Mouse (Mus musculus) limb, embryonic 12.5 days (tissue): Measurements from ENCODE around the gene Upf2. TPM values are rescaled to one million over a fixed set of nuclear protein-coding genes. Genes with fewer than 3 reads are reported as not detected.

Experiments
- ATAC-seq: fragments of 200-750 bp; cut with Nextera tagmentation; 2 replicates; pipeline ENCODE4 v1.8.0; 2017; ENCODE audit warnings: low read depth, moderate TSS enrichment; ENCODE audit not compliant: insufficient number of reproducible peaks, insufficient read depth, low FRiP score, low TSS enrichment
- H3K27ac ChIP-seq: fragments of 300-500 bp; sonication (generic); 2 replicates; pipeline ENCODE4 v1.5.1; 2016; ENCODE audit warnings: mild to moderate bottlenecking, moderate library complexity
- H3K27me3 ChIP-seq: fragments of 300-500 bp; sonication (generic); 2 replicates; pipeline ENCODE4 v1.6.1; 2016; ENCODE audit warnings: mild to moderate bottlenecking, moderate library complexity
- H3K36me3 ChIP-seq: fragments of 300-500 bp; sonication (generic); 2 replicates; pipeline ENCODE4 v1.6.1; 2016; ENCODE audit warnings: mild to moderate bottlenecking, moderate library complexity
- H3K4me1 ChIP-seq: fragments of 300-500 bp; sonication (generic); replicated peaks from 2 replicates; pipeline ENCODE4 v1.6.1; 2016
- H3K4me2 ChIP-seq: fragments of 300-500 bp; sonication (generic); 2 replicates; pipeline ENCODE4 v1.6.1; 2016; ENCODE audit warnings: mild to moderate bottlenecking, moderate library complexity
- H3K4me3 ChIP-seq: fragments of 300-500 bp; sonication (generic); replicated peaks from 2 replicates; pipeline ENCODE4 v1.5.1; 2016; ENCODE audit warnings: mild to moderate bottlenecking
- H3K9ac ChIP-seq: fragments of 300-500 bp; sonication (generic); replicated peaks from 2 replicates; pipeline ENCODE4 v1.6.1; 2016; ENCODE audit warnings: mild to moderate bottlenecking, moderate library complexity
- H3K9me3 ChIP-seq: fragments of 300-500 bp; sonication (generic); 2 replicates; pipeline ENCODE4 v1.6.1; 2016; ENCODE audit warnings: mild to moderate bottlenecking, moderate library complexity
- WGBS: fragments of 180-500 bp; shearing (Covaris S2); methylation state at CpG from one replicate; pipeline ENCODE4 v1.1.7; 2016; 5-methylcytosine and 5-hydroxymethylcytosine counted together
- polyA plus RNA-seq: library from polyadenylated mRNA; unstranded; fragments of >200 nt; fragmentation: Nextera tagmentation; extraction: Ambion mirVana; gene quantifications from 2 replicates; pipeline ENCODE4 v1.2.1, GENCODE M21; 2016

Gene Upf2
- polyA plus RNA-seq, 1 experiment from 2014 or later: 14.5 TPM

DNA sequence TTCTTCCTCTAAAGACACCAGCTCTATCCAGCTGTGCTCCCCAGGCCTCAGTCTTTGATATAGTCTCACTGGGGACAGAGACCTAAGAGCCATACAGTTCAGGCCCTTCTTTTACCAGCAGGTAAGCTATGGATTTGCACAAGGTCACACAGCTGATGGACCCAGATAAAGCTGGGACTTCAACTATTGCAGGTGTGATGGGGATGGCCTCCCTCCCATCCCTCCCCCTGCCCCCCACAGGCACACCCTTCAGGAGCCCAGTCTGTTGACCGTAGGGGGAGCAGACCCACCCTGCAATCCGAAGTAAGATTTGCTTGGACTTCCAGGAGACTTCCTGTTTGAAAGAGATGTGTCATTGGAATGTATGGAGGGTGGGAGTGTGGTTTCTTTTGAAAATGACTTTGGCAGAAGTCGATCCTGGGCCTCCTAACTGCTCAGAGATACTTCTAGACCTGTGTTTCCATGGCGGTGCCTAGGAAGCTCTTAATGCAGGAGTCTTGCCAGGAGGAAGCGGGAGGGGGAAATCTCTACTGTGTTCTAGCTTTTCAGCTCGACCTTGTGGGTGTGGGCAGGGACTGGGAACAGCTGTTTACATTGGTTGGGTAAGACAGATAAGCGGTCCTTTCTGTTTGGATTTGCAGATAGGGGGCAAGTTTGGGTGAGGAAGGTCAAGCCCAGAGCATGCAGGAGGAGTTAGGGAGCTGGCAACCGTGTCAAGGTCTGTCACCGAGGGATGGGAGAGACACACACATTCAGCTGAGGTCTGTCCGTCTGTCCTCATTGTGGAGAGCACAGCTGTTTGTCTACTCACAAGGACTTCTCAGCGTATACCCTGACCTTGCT, 120.5 kb downstream of the Upf2 start:
- 62% methylated on average over 11 of the region's 11 CpGs for WGBS
- Histone ChIP-seq H3K4me2 (no peak overlapping the region), H3K4me1 (peaks cover 17% of the 10 kb centered on the region)

DNA sequence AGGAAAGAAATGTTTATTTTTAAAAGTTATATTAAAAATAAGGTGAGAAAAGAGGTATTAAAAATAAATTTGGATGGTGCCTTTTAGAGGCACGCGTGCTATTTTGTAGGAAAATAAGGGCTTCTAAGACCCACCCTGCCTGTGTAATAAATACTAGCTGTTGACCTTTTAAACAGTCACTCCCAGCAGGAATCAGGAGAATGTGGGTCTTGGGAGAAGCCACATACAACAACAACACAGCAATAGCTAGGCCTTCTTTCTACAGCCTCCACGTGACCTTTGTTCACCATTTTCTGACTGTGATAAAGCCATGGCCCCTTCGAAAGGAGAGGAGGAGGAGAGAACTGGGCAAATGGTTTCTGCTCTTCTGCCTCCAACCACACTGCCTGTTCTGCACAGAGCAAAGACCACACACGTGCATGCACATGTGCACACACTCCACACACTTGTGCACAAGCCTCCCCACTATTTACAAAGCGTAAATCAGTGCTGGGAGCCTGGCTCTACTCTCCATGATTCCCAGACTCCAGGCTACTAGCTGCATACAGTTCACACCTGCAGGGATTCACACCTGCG, 121.5 kb downstream of the Upf2 start:
- no peaks in the 10 kb centered on the region for H3K9me3 ChIP-seq
- ATAC-seq: no peak
- no peak overlapping the region for H3K9ac ChIP-seq
- H3K27ac ChIP-seq: no peak overlapping the region
- WGBS: 73% methylated on average over 7 of the region's 7 CpGs
- H3K36me3 ChIP-seq: no peaks in the 10 kb centered on the region
- no peak overlapping the region for H3K4me3 ChIP-seq
- peaks cover 21% of the 10 kb centered on the region for H3K4me1 ChIP-seq
- no peaks in the 10 kb centered on the region for H3K27me3 ChIP-seq
- no peak overlapping the region for H3K4me2 ChIP-seq

More for the DNA sequence above, 120.5 kb downstream of the Upf2 start:
- H3K27me3 ChIP-seq: no peaks in the 10 kb centered on the region
- ATAC-seq: no peak
- no peak overlapping the region for H3K9ac ChIP-seq
- H3K9me3 ChIP-seq: no peaks in the 10 kb centered on the region
- no peak overlapping the region for H3K27ac ChIP-seq
- H3K36me3 ChIP-seq: no peaks in the 10 kb centered on the region
- H3K4me3 ChIP-seq: no peak overlapping the region

DNA sequence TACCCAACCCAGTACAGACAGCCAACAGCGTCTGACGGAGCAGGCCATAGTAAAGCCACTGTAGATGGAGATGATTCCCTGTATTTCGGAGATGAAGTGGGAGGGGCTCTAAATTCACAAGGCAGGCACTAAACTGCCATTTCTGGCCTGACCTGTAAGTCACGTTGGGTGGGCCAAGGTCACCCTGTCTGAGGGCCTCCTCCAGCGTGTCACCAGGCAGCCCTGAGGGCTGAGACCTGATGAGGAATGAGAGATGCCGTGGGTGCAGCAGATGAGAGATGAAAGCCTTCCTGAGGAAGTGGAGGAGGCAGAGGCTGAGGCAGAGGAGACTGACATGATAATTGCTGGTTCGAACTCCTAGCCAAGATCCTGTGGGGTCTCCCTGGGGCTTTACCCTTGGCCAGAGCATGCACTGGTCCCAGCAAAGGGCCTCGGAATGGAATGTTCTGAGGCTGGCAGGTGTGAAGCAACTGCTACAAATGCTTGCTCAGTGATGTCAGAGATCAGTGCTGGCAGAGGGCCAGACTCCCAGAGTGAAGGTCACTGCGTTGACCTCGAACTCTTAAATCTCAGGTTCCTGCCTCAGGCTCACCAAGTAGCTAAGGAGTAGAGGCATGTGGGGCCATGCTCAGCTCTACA, 123.7 kb downstream of the Upf2 start:
- no peak overlapping the region for H3K4me2 ChIP-seq
- peaks cover 22% of the 10 kb centered on the region for H3K4me1 ChIP-seq
- no peak overlapping the region for H3K4me3 ChIP-seq
- no peaks in the 10 kb centered on the region for H3K9me3 ChIP-seq
- 44% methylated on average over 10 of the region's 10 CpGs for whole genome bisulfite sequencing
- no peak overlapping the region for H3K9ac ChIP-seq
- peaks cover 2% of the 10 kb centered on the region; the same call in 1 of the 2 replicates for H3K27me3 ChIP-seq
- peak; percentile 12; the same call in 1 of the 2 replicates for ATAC-seq
- H3K36me3 ChIP-seq: no peaks in the 10 kb centered on the region
- H3K27ac ChIP-seq: no peak overlapping the region

DNA sequence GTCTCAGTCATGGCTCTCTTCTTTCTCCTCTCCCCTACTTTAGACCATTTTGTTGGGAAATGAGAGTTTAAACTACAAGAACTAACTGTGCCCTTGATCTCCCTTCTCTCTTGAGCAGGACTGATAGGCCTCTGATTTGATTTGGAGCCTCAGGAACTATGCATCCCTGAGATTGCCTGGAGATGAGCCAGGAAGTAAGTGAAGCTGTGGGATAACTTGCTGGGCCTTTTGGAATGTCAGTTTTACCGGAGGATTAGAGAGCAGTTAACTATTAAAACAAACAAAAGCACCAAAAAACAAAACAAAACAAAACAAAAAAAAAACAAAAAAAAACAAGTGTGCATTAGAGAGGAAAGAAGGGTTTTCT, 124.2 kb downstream of the Upf2 start:
- Histone ChIP-seq H3K4me1 (peaks cover 22% of the 10 kb centered on the region), H3K4me3 (no peak overlapping the region), H3K27me3 (peaks cover 2% of the 10 kb centered on the region; the same call in 1 of the 2 replicates), H3K27ac (no peak overlapping the region), H3K36me3 (no peaks in the 10 kb centered on the region), H3K4me2 (no peak overlapping the region), H3K9ac (no peak overlapping the region), H3K9me3 (no peaks in the 10 kb centered on the region)
- WGBS: 38% methylated on average over 1 of the region's 1 CpGs
- ATAC-seq: no peak

DNA sequence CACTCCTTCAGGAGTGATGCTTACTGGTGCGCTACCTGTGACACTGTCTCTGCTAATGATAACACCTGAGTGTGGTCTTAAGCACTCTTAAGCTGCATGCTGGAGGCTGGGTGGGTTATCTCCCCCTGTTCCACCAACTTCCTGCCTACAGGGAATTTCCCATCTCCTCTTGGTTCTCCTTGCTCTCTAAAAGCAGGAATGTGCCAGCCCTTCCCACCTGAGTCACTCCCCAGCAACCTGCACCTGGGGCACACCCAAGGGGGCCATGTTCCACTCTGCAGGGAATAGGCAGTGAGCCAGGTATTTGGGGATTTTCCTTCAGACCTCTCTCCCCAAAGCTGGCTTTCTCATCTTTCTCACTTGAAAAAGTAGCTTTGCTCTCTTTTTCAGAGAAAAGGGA, 128.8 kb downstream of the Upf2 start:
- H3K4me1 ChIP-seq: peaks cover 12% of the 10 kb centered on the region
- H3K4me3 ChIP-seq: no peak overlapping the region
- no peak overlapping the region for H3K9ac ChIP-seq
- 100% methylated on average over 1 of the region's 1 CpGs for WGBS
- H3K27me3 ChIP-seq: peaks cover 2% of the 10 kb centered on the region; the same call in 1 of the 2 replicates
- no peak overlapping the region for H3K27ac ChIP-seq
- no peaks in the 10 kb centered on the region for H3K36me3 ChIP-seq
- H3K9me3 ChIP-seq: no peaks in the 10 kb centered on the region
- H3K4me2 ChIP-seq: no peak overlapping the region
- no peak for ATAC-seq

DNA sequence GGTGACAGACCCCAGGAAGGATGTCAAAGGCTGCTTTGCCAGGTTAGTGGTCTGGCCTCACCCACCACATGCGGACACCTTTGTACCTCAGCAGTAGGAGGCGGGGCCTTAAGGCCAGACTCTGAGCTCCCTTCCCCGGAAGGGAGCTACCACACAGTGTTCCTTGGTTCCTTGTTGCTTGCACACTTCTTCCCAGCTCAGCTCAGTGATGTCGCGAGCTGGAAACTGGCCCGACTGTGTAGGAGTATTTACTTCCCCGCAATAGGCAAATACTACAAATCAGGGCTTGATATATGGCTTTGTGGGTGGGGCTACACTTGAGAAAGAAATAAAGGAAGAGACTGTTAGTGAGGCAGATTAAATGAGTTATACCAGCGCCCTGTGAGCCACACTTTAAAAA, 129.8 kb downstream of the Upf2 start:
- Histone ChIP-seq H3K4me3 (no peak overlapping the region), H3K4me2 (no peak overlapping the region), H3K9ac (no peak overlapping the region), H3K9me3 (no peaks in the 10 kb centered on the region), H3K27ac (no peak overlapping the region), H3K36me3 (no peaks in the 10 kb centered on the region), H3K4me1 (0 out of 2 replicates have a peak, but pooled peaks cover 10% of the 10 kb centered on the region), H3K27me3 (peaks cover 2% of the 10 kb centered on the region; the same call in 1 of the 2 replicates)
- 70% methylated on average over 8 of the region's 8 CpGs for WGBS
- no peak for ATAC-seq

DNA sequence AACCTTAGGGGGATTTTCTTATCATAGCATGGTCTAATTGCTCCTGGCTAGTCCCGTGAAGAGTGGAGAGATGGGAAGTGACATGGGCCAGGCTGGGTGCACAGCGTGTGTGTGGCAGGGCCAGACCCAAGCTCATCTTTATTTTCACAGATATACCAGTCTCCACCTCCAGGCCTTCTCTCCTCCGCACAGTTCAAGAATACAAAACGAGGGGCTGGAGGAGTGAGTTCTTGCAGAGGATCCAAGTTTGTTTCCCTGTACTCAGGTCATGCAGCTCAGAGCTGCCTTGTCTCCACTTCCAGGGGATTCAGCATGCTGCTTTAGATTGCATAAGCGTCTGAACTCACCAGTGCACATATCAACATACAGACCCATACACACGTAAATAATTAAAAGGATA, 131.3 kb downstream of the Upf2 start:
- Histone ChIP-seq H3K27ac (no peak overlapping the region), H3K9ac (no peak overlapping the region), H3K27me3 (peaks cover 2% of the 10 kb centered on the region; the same call in 1 of the 2 replicates), H3K9me3 (no peaks in the 10 kb centered on the region), H3K4me3 (no peak overlapping the region), H3K4me2 (no peak overlapping the region), H3K36me3 (no peaks in the 10 kb centered on the region), H3K4me1 (peaks cover 21% of the 10 kb centered on the region)
- ATAC-seq: no peak
- WGBS: 85% methylated on average over 6 of the region's 6 CpGs

DNA sequence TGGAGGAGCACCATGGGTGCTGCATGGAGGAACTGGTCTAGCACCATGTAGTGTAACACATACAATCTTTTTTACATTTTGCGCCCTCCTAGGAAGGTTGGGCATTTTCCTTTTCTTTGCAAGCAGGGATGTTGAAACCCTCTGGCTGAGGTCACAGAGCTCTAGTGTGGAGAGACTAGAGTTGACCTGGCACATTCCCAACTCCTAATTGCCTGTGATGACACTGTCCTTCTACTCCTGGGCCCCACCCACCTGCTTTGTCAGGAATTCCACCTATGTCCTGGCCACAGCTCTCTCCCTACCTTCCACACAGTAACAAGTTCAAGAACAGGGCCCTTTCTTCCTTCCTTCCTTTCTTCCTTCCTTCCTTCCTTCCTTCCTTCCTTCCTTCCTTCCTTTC, 132.4 kb downstream of the Upf2 start:
- ATAC-seq: no peak

DNA sequence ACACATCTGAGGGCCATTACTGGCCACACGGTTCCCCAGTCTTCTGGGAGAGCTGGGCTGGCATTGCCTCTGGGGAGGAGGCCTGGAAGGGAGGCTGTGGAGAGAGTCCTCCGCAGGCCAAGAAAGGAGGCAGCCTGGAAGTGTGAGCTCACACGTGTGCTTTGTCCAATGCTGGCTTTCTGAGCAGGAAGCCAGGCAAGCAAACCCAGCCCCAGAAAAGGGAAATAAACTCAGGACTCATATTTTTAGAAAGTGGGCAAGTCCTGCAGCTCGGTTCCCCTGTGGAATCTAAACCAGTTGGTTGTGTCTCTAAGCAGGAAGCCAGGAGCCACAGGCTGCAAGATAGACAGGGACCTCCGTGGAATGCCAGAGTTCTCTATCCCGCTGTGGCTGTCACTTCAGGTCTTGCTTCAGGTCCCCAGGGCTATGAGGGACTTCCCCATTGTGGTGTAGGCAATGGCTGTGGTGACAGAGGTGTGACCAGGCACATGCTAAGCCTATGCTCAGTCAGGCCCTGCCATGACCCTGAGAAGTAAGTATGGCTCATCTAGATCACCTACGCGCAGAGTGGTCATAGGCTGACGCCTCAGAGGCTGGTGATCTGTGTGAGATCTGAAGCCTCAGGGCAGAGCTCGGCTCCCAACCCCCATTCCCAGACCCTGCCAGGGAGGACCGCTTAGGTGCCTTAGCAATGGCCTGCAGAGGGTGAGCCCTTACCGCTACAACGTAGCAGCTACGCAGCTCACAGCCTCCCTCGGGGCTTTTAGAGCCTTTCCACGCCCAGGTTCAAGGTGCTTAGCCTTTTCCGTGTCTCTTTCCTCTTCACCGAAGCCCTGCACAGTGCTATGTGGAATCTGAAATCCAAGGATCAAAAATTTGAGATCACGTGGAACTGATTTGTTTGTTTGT, 134.6 kb downstream of the Upf2 start:
- H3K4me1 ChIP-seq: peaks cover 19% of the 10 kb centered on the region
- peak; percentile 32; the same call in 1 of the 2 replicates for ATAC-seq
- no peak overlapping the region for H3K4me2 ChIP-seq
- H3K9me3 ChIP-seq: no peaks in the 10 kb centered on the region
- no peak overlapping the region for H3K9ac ChIP-seq
- no peaks in the 10 kb centered on the region for H3K36me3 ChIP-seq
- peak overlapping the region; percentile 50; the same call in 1 of the 2 replicates for H3K27ac ChIP-seq
- H3K4me3 ChIP-seq: no peak overlapping the region
- no peaks in the 10 kb centered on the region for H3K27me3 ChIP-seq
- 70% methylated on average over 19 of the region's 19 CpGs for WGBS

More for the DNA sequence above, 132.4 kb downstream of the Upf2 start:
- no peak overlapping the region for H3K9ac ChIP-seq
- peaks cover 2% of the 10 kb centered on the region; the same call in 1 of the 2 replicates for H3K27me3 ChIP-seq
- no peaks in the 10 kb centered on the region for H3K9me3 ChIP-seq
- no peak overlapping the region for H3K4me2 ChIP-seq
- no peaks in the 10 kb centered on the region for H3K36me3 ChIP-seq
- peaks cover 19% of the 10 kb centered on the region for H3K4me1 ChIP-seq
- WGBS: 78% methylated on average over 1 of the region's 1 CpGs
- no peak overlapping the region for H3K27ac ChIP-seq
- H3K4me3 ChIP-seq: no peak overlapping the region

DNA sequence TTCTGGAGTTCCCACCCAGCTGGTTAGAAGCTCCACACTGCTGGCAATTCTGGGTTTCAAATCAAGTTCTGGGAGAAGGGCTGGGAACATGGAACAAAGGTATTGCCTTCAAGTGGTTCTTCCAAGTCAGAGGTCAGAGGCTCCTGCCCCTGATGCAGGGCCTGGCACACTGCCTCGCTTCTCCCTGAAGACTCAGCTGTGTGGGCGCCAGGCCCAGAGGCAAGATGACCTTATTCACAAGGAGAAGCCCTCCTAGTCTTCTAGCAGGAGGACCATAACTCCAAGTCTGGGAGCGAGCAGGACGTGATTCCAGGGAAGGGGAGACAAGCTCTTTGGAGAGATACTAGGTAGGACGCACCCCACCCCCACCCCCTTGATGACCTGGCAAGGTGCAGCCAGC, 135.9 kb downstream of the Upf2 start:
- Histone ChIP-seq H3K27me3 (no peaks in the 10 kb centered on the region), H3K4me2 (no peak overlapping the region), H3K27ac (no peak overlapping the region), H3K4me3 (no peak overlapping the region), H3K4me1 (peaks cover 19% of the 10 kb centered on the region), H3K9me3 (no peaks in the 10 kb centered on the region), H3K36me3 (no peaks in the 10 kb centered on the region), H3K9ac (no peak overlapping the region)
- WGBS: 92% methylated on average over 5 of the region's 5 CpGs
- no peak for ATAC-seq
